Mouse (Mus musculus): Measurements from ENCODE around the gene Snx18. TPM values are rescaled to one million over a fixed set of nuclear protein-coding genes. Genes with fewer than 3 reads are reported as not detected.

Snx18 gene
- polyA plus RNA-seq, 1 experiment from 2014 or later, result 30.6 TPM

GRCm38 (mm10) chr13:113542374-113542773 is 76.0 kb downstream of the Snx18 start:
- 95% methylated on average over 6 of the region's 6 CpGs for WGBS
- Histone ChIP-seq H3K36me3 (no peaks in the 10 kb centered on the region), H3K4me1 (no peaks in the 10 kb centered on the region), H3K27ac (no peak overlapping the region), H3K9me3 (replicated peaks) (no peaks in the 10 kb centered on the region), H3K9ac (no peak overlapping the region), H3K4me2 (replicated peaks) (no peak overlapping the region), H3K4me3 (no peak overlapping the region), H3K27me3 (no peaks in the 10 kb centered on the region)
- no peak for ATAC-seq (ENCODE audit: low FRiP score)

Other genes with a start within 250 kb of the Snx18 start
- gene Hspb3, start 45.1 kb upstream of the Snx18 start, polyA plus RNA-seq (2016; fragmentation: Nextera tagmentation; extraction: Ambion mirVana), result 0.76 and 1.6 TPM in 2 replicates
- 14.2 and 15.0 TPM in 2 replicates for gene Arl15, start 175.9 kb upstream of the Snx18 start, polyA plus RNA-seq (2016; fragmentation: Nextera tagmentation; extraction: Ambion mirVana)